Mouse (Mus musculus) right cerebral cortex, postnatal 14 days (tissue): ENCODE data around the gene Ugt1a6b.

ENCODE experiments used
- DNase-seq: peaks from one replicate; pipeline ENCODE4 v3.0.0; 2022

Gene Ugt1a6b

DNA sequence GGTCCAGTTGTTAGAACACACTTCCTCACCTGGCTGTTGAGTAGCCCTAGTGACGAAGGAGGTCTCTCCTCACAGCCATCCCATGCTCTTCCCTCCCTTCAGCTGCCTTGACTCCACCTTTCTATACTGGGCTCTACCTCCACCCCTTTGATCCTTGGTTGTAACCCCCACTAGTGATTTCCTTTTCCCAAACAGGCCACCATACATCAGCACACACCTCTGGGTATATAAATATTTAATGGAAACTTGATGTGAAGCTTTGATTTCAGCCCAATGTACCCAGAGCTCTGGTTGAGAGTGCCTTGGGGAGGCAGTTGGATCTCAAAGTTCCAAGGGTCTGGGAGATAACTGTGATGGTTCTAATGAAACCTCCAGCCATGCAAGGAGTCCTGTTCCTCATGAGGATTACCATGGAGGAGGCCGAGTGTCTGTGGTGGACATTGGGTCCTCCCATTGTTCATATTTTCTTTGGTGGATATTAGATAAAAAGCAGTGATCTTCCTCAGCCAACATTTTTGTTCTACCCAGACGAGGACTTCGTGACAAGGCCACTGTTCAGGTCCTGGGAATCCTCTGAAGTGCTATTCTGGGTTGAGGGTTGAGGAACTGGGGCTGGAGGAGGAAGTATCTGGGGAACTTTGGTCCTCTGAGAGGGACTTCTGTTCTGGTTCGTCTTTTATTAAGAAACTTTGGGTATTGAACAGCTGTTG, 123.8 kb downstream of the Ugt1a6b start, which contains the start of gene Mroh2a:
Gene Mroh2a, plus strand, starts transcription at position 317 of the 710 bp plus-strand sequence.
- no peak for DNase-seq

DNA sequence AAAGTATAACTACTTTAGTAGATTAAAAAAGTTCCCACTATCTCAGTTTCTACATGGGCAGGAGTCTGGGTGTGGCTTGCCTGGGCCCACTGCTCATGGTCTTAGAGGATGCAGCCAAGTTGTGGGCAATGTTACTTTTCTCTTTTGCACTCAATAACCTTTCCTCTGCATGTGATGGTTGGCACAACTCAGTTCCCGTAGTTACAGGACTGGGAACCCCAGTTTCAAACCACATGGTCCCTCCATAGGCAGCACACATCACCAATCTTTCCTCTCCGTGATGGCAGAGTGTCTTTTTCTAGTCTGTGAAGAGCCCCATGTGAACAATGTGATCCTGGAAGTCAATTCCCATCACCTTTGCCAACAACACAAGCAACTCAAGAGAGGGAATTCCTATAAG, 124.4 kb downstream of the Ugt1a6b start:
- DNase-seq, result no peak

GRCm38 (mm10) chr1:88228121-88228520, 125.1 kb downstream of the Ugt1a6b start:
- DNase-seq, result no peak

- no peak for DNase-seq
Measured at GRCm38 (mm10) chr1:88229566-88229965, 126.5 kb downstream of the Ugt1a6b start.

GRCm38 (mm10) chr1:88229986-88230385, 126.9 kb downstream of the Ugt1a6b start:
- no peak for DNase-seq

GRCm38 (mm10) chr1:88230421-88230820, 127.4 kb downstream of the Ugt1a6b start:
- DNase-seq, result no peak

GRCm38 (mm10) chr1:88230981-88231802, 128.1 kb downstream of the Ugt1a6b start:
- DNase-seq, result no peak

DNA sequence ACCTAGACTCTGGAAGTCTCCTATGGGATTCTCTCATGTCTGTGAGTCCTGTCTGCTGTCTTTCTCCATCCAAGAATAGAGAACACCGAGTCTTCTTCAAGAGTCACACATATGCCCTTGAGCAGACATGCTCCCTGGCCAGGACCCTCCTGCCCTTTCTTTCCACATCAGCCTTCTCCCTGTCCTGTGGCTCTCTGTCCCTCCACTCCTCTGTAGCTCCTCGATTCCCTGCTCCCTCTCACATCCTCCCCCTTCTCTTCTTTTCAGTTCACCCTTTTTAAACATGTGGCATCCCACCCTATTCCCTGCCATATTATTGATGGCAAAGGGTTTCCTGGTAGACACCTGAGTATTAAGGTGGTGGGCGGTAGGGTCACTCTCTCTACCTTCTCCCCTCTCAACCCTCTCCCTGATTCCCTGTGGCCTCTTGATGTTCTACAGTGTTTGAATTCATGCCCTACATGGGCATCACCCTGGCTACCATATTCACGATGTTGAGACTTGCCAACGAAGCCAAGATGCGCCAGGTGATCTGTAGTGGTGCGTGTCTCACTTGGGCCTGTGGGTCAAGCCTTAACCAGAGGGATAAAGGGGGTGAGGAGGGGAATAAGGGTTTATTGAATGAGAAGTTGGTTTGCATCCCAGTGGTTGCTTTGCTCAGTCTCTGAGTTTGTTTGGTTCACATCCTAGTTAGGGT, 128.9 kb downstream of the Ugt1a6b start:
- DNase-seq, result no peak

- no peak for DNase-seq
Measured at GRCm38 (mm10) chr1:88232664-88233380, 129.8 kb downstream of the Ugt1a6b start.

DNA sequence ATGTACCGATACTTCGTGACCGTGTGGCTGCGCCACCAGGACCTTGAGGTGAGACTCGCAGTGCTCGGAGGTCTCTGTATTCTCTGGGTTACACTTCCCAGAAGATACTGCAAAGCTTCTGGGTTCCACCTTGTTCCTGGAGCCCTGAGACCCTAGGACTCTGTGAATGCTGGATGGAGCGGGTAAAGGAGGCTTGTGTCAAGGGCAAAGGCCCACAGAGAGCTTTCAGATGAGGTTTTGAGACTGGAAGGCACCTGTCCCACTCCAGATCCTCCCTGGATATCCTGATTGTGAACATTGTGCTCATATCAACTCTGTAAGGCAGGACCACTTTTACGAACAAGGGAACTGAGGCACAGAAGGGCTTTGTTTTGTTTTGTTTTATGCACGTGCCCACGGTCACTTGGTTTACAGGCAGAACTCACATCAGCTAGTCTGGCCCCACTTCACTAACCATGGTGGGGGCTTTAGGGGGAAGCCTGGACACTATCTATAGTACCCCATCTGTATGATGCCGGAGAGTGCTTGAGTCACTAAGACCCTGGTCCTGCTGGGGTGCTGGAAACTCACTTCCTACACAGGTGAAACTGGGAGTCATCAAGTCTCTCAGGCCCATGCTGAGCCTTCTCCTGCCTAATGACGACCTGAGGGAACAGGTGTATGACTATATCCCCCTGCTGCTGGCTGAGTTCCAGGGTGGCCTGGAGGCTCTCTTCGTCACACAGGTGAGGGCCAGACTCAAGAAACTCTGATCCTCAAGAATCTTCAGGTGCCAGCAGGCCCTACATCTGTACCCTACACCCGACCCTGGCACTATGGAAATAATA, 130.6 kb downstream of the Ugt1a6b start:
- DNase-seq, result no peak

DNA sequence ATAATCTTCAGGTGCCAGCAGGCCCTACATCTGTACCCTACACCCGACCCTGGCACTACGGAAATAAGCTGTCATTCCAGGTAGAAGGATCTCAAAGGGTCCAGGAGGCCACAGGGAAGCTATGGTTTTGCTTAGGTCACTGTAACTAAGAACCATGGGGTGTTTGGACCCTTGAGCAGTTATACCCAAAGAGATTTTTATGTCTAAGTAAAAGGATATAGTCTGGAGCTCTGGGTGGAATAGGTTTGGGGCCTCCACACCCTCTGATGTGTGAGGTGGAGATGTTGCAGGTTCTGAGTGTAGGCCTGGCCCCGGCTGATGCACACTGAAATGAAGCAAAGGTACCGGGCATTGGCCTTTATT, 131.2 kb downstream of the Ugt1a6b start:
- DNase-seq, result no peak

DNA sequence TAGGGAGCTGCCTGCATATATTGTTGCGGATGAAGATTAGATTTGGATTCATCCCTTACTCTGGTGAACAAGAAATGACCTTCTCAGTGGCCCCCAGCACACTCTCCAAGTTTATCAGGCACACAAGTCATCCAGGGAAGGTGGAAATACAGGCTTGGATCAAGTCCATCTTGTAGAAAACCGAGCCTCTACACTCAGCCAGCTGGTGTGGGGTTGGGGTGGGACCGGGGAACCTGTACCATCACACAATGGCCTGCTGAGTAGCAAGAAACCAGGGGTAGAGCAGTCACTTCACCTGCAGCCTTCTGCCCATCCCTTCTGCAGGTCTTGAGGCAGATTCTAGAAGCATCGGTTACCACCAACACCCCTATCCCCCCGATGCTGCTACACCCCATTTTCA, 131.6 kb downstream of the Ugt1a6b start:
- DNase-seq, result no peak

- no peak for DNase-seq
Measured at GRCm38 (mm10) chr1:88235046-88235893, 132.2 kb downstream of the Ugt1a6b start.

GRCm38 (mm10) chr1:88235894-88236415, 132.9 kb downstream of the Ugt1a6b start:
- no peak for DNase-seq

DNA sequence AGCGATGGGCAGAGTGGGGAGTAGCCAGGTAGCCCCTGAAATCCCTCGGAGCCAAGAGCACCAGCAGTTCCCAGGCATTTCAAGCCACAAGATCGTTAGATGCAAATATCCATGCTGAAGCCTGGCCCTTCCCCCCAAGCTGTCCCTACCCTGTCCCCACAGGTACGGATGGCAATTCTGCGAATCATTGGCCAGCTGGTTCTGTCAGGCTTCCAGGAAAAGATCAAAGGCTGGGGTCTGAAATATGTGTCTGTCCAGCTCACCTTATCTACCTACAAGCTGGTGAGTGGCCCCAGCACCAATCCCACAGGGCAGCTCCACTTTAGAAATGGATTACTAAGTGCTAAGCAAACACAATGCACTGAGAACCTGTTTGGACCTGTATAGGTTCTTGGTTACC, 134.3 kb downstream of the Ugt1a6b start:
- DNase-seq, result no peak

GRCm38 (mm10) chr1:88238771-88239170, 135.7 kb downstream of the Ugt1a6b start:
- DNase-seq, result no peak

DNA sequence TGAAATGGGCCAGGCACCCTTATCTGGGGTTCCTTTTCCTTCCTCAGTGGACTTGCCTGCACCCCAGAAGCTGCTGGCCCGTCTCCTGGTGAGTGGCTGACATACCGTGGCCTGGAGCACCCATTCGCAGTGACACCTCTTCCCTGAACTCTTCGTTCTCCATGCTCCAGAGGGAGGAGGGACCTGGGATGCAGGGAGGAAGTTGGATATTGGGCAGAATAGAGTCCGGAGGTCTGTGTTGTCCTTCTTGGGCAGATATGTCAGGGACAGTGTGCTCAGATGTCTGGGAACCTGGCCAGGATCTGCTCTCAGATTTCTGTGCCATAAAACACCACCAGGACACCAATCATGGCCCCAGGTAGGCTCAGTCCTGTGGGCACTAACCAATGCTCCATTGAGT, 137.0 kb downstream of the Ugt1a6b start:
- peak; percentile 5 for DNase-seq

GRCm38 (mm10) chr1:88240579-88240978, 137.5 kb downstream of the Ugt1a6b start:
- peak; percentile 16 for DNase-seq

GRCm38 (mm10) chr1:88243861-88244260, 140.8 kb downstream of the Ugt1a6b start:
- peak; percentile 3 for DNase-seq

GRCm38 (mm10) chr1:88245881-88246280, 142.8 kb downstream of the Ugt1a6b start:
- no peak for DNase-seq

- no peak for DNase-seq
Measured at GRCm38 (mm10) chr1:88246386-88246785, 143.3 kb downstream of the Ugt1a6b start.
